Mouse (Mus musculus) left cerebral cortex, postnatal 14 days (tissue): Measurements from ENCODE around the gene Hnrnpm. TPM values are rescaled to one million over a fixed set of nuclear protein-coding genes. Genes with fewer than 3 reads are reported as not detected.

Experiments
- DNase-seq, 2 experiments: peaks; one replicate each; pipeline ENCODE4 v3.0.0; 2021 to 2022; ENCODE audit warnings: low spot score in 2 of 2, mixed read lengths in 1 of 2
- intact Hi-C: fragments of 180-260 bp; cut with DNase I; formaldehyde crosslinking; loops from one replicate; pipeline ENCODE4 v1.15.1; 2025
- total RNA-seq, 2 experiments: library from RNA; stranded (reverse); gene quantifications; 2 replicates each; pipeline ENCODE4 v1.2.3; 2021

Hnrnpm gene
- total RNA-seq, 2 experiments from 2014 or later = 109 to 116 TPM

- no peak for DNase-seq
- intact Hi-C loops = no loop called here
These were observed 79.4 kb downstream of the Hnrnpm start for GRCm38 (mm10) chr17:33607273-33607672.

GRCm38 (mm10) chr17:33601947-33602346 is 84.7 kb downstream of the Hnrnpm start:
- DNase-seq = no peak
- intact Hi-C loops = no loop called here

GRCm38 (mm10) chr17:33600831-33601230 is 85.8 kb downstream of the Hnrnpm start:
- no peak for DNase-seq
- intact Hi-C loops = no loop called here

GRCm38 (mm10) chr17:33599836-33600475 is 86.7 kb downstream of the Hnrnpm start:
- no peak for DNase-seq
- intact Hi-C loops = no loop called here

- no peak for DNase-seq
- intact Hi-C loops = no loop called here
These were observed 88.2 kb downstream of the Hnrnpm start for GRCm38 (mm10) chr17:33598506-33598905.

- intact Hi-C loops = no loop called here
- DNase-seq = no peak
These were observed 89.4 kb downstream of the Hnrnpm start for GRCm38 (mm10) chr17:33597271-33597670.

Other genes starting within 250 kb of the Hnrnpm start
- 10 to 100 TPM; 31.8 to 35.1 TPM for gene Adamts10, start 162.7 kb downstream of the Hnrnpm start, total RNA-seq
- 1 to 10 TPM; 1.2 to 1.6 TPM for gene Myo1f, start 131.2 kb downstream of the Hnrnpm start, total RNA-seq
- 10 to 100 TPM; 44.4 to 45.7 TPM for gene Zfp414, start 57.8 kb downstream of the Hnrnpm start, total RNA-seq
- under 1 TPM in 1 of 2 experiments, not detected in 1; 0.55 TPM for gene Pram1, start 48.8 kb downstream of the Hnrnpm start, total RNA-seq
- 10 to 100 TPM; 83.5 to 84.8 TPM for gene March2, start 31.8 kb upstream of the Hnrnpm start, total RNA-seq
- gene Rab11b, start 73.7 kb upstream of the Hnrnpm start, total RNA-seq = 100 to 1,000 TPM; 302 to 341 TPM
- gene Angptl4, start 95.0 kb upstream of the Hnrnpm start, total RNA-seq = 1 to 10 TPM; 5.5 to 6.6 TPM
- 10 to 100 TPM; 36.2 to 41.2 TPM for gene Kank3, start 123.7 kb upstream of the Hnrnpm start, total RNA-seq
- gene Rps28, start 137.7 kb upstream of the Hnrnpm start, total RNA-seq = 100 to 1,000 TPM; 681 to 713 TPM
- gene Ndufa7, start 137.7 kb upstream of the Hnrnpm start, total RNA-seq = 100 to 1,000 TPM; 229 to 243 TPM
- 10 to 100 TPM; 29.3 to 31.9 TPM for gene Cd320, start 156.2 kb upstream of the Hnrnpm start, total RNA-seq
- gene Gm7029, start 187.0 kb upstream of the Hnrnpm start, total RNA-seq = not detected
- gene Kifc1, start 203.8 kb upstream of the Hnrnpm start, total RNA-seq = 1 to 10 TPM; 3.1 to 3.7 TPM
- gene Platr17, start 218.3 kb upstream of the Hnrnpm start, total RNA-seq = not detected
- gene Daxx, start 222.6 kb upstream of the Hnrnpm start, total RNA-seq = 10 to 100 TPM; 25.4 to 29.3 TPM
- gene Tapbp, start 229.0 kb upstream of the Hnrnpm start, total RNA-seq = 10 to 100 TPM; 23.3 to 35.7 TPM
- 10 to 100 TPM; 29.7 to 35.2 TPM for gene Zbtb22, start 229.0 kb upstream of the Hnrnpm start, total RNA-seq
- gene Rgl2, start 242.7 kb upstream of the Hnrnpm start, total RNA-seq = 10 to 100 TPM; 65.1 to 68.3 TPM